Mouse (Mus musculus) cortical plate, adult 2 months (tissue): Measurements from ENCODE around the gene Nfia.

ENCODE experiments used
- CTCF ChIP-seq: fragments of 200-500 bp; IDR thresholded peaks from 2 replicates; pipeline ENCODE4 v1.5.1; 2011; ENCODE audit warnings: mild to moderate bottlenecking, control low read depth, low read length; ENCODE audit not compliant: insufficient read depth; ENCODE audit errors: extremely low read depth
- POLR2A ChIP-seq: fragments of 200-500 bp; IDR thresholded peaks from 2 replicates; pipeline ENCODE4 v1.6.1; 2011; ENCODE audit warnings: mild to moderate bottlenecking, low read length, control low read depth; ENCODE audit not compliant: insufficient read depth; ENCODE audit errors: extremely low read depth

- TF ChIP-seq CTCF (no peak), POLR2A (no peak)
These were observed 288.1 kb downstream of the Nfia start for GRCm38 (mm10) chr4:98060601-98061000.
